Mouse (Mus musculus) stomach, adult 2 months (tissue): ENCODE measurements around the gene Ctnnbip1. TPM values are rescaled to one million over a fixed set of nuclear protein-coding genes. Genes with fewer than 3 reads are reported as not detected.

Experiments
- polyA plus RNA-seq: library from polyadenylated mRNA; depleted of rRNA; stranded (reverse); fragments of >200 nt; gene quantifications from 2 replicates; pipeline ENCODE4 v1.2.3, GENCODE M21; 2012; rRNA removed

Gene Ctnnbip1
- 11.5 and 17.2 TPM in 2 replicates for polyA plus RNA-seq

GRCm38 (mm10) chr4:149517868-149518340 is at the start of gene Ctnnbip1:
TSS of gene Ctnnbip1 (plus strand) at chr4:149518236.

GRCm38 (mm10) chr4:149477078-149477477 is 41.0 kb upstream of the Ctnnbip1 start, which contains the start of gene Tmem274:
TSS of gene Tmem274 (plus strand) at chr4:149477378.

GRCm38 (mm10) chr4:149485053-149485824 is 32.8 kb upstream of the Ctnnbip1 start, which contains the start of the genes Nmnat1 and Lzic:
TSS of gene Nmnat1 (minus strand) at chr4:149485202.
TSS of gene Lzic (plus strand) at chr4:149485229.

GRCm38 (mm10) chr4:149586044-149586782 is 68.2 kb downstream of the Ctnnbip1 start, which contains the start of gene Clstn1:
TSS of gene Clstn1 (plus strand) at chr4:149586468.

Other genes with a start within 250 kb of the Ctnnbip1 start
- gene Kif1b, start 210.5 kb upstream of the Ctnnbip1 start, polyA plus RNA-seq, result 6.7 and 10.9 TPM in 2 replicates
- gene Ube4b, start 91.5 kb upstream of the Ctnnbip1 start, polyA plus RNA-seq, result 20.8 and 26.4 TPM in 2 replicates
- gene Rbp7, start 63.3 kb upstream of the Ctnnbip1 start, polyA plus RNA-seq, result 3.5 and 8.3 TPM in 2 replicates
- not detected in 2 replicates for gene Tmem274, start 40.9 kb upstream of the Ctnnbip1 start, polyA plus RNA-seq
- gene Nmnat1, start 33.0 kb upstream of the Ctnnbip1 start, polyA plus RNA-seq, result 2.8 and 3.1 TPM in 2 replicates
- gene Lzic, start 33.0 kb upstream of the Ctnnbip1 start, polyA plus RNA-seq, result 5.1 and 8.1 TPM in 2 replicates
- gene Clstn1, start 68.2 kb downstream of the Ctnnbip1 start, polyA plus RNA-seq, result 27.0 and 27.3 TPM in 2 replicates
- 1.8 and 2.7 TPM in 2 replicates for gene Pik3cd, start 184.3 kb downstream of the Ctnnbip1 start, polyA plus RNA-seq
- 15.5 and 16.0 TPM in 2 replicates for gene Tmem201, start 219.8 kb downstream of the Ctnnbip1 start, polyA plus RNA-seq